Mouse (Mus musculus) liver, embryonic 14.5 days (tissue): ENCODE results near the gene Cnbd2.

Experiments used
- CTCF ChIP-seq: IDR thresholded peaks from 2 replicates; pipeline ENCODE4 v1.5.1; 2016; ENCODE audit warnings: antibody characterized with exemption, low read depth, control low read depth
- EP300 ChIP-seq: IDR thresholded peaks from 2 replicates; pipeline ENCODE4 v1.6.1; 2016; ENCODE audit warnings: antibody characterized with exemption, low read depth

- TF ChIP-seq CTCF, result no peak
- TF ChIP-seq EP300, result no peak
Observed at GRCm38 (mm10) chr2:156421381-156422110, 109.4 kb downstream of the Cnbd2 start.
